Mouse (Mus musculus) lung, postnatal 25 days (tissue): Measurements from ENCODE around the gene Bik.
"Not testable (repeated sequence)": the region's sequence is repeated elsewhere in the genome, so short reads cannot be mapped to it uniquely, and the experiment has no call there.

ENCODE experiments used
- DNase-seq: peaks from one replicate; pipeline ENCODE4 v3.0.0; 2022; ENCODE audit warnings: low spot score

Gene Bik

DNA sequence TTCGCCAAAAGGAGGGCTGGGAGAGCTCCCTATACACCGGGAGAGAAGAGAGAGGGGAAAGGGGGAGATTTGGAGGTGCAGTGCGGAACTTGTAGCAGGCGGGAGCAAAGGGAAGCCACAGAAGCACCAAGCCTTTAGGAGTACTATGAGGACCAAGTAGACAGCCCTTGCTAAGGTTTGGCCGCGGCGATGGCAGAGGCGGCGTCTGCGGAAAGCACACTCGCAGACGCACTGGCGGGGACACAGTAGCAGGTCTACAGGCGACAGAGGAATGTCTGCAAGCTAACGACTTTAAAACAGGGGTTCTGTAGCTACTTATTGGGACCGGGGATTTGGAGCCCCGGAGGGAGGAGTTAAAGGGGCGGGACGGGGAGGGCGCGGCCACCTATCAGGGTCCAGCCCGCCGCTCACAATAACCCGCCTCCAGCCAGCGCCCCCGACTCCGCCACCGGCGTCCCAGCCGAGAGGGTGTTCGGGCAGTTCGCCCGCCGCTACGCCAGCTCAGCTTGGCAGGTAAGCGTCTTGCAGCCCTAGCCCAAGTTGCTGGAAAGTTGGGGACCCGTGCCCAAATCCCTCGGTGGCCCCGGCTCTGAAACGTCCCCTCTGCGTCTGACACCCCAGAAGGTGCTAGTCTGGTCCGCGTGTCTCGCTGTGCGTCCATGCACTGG, at the start of gene Bik:
Gene Bik (plus strand): TSS at position 439 of the 668 bp plus-strand sequence.
- DNase-seq, result peak; percentile 67

DNA sequence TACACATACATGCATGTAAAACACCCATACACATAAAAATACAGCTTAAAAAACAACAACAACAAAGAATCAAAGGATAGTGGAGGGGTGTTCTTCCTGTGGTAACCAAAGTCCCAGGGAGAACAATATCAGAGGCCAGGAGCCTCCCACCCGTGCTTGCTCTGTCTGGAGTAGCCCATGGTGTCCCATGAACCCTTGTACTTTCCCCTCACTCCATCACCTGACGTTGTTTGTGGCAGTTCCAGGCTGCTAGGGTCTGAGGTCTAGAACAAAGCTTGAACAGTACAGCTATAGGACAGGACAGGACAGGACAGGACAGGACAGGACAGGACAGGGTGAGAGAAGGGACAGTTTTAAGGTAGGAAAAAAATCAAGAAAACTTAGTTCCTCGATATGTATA, 48.6 kb upstream of the Bik start:
- no peak for DNase-seq

- no peak for DNase-seq
These were observed 46.8 kb upstream of the Bik start for GRCm38 (mm10) chr15:83479818-83480217.

DNA sequence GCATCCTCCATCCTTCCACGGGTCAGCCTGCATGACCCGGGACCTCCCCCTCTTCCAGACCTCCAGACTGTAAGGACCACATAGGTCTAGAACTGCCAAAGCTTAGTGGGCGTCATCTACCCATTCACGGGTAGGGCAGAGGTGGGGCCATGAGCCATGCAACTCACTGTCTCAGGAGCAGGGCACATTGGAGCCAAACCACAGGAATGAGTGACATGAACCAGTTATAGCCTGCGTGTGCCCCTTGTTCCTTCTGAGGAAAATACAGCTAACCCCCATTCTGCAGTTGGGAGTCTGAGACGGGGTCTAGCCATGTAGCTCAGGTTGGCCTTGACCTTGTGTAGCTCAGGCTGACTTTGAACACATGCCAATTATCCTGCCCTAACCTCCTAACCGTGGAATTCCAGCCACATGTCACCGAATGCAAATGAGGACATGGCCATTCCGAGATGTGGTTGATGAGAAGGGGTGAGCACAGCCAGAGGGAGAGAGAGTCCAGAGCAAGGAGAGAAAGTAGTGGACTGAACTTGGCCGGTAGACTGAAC, 45.4 kb upstream of the Bik start:
- no peak for DNase-seq

DNA sequence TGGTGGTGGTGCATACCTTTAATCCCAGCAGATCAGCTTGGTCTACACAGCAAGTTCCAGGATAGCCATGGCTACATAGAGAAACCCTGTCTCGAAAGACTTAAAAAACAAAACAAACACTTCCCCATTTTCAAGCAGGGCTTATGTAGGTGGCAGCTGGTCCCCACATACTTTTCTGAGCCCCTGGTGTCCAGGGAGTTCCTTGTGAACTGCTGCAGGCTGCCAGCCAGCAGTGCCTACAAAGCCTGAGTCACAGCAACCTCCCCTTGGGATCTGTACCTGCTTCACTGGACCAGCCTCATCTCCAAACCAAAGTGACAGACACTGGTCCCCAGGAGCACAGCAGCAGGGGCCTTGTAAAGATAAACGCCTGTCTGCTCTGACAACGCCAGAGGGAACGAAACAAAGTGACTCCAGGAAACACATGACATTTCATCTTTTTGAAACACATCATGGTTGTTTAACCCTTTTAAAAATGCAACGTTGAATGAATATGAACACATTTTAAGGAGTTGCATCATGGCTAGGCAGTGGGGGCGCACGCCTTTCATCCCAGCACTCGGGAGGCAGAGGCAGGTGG, 43.9 kb upstream of the Bik start:
- no peak for DNase-seq

- no peak for DNase-seq
These were observed 43.2 kb upstream of the Bik start for GRCm38 (mm10) chr15:83483482-83483881.

DNA sequence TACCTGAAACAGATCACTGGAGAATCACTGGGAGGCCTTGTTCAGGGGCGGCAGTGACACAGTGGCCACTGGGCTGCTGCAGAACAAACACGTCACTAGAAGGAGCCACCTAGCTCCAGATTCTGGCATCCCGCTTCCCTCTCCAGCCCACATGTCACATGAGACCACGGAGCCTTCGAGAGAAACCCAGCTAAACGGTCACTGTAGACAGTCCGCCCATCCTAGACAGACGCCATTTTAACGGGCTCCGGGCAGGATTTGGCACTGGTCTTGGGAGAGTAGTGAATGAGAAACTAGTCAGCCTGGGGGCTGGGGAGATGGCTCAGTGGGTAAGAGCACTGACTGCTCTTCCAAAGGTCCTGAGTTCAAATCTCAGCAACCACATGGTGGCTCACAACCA, 42.4 kb upstream of the Bik start:
- DNase-seq, result no peak

DNA sequence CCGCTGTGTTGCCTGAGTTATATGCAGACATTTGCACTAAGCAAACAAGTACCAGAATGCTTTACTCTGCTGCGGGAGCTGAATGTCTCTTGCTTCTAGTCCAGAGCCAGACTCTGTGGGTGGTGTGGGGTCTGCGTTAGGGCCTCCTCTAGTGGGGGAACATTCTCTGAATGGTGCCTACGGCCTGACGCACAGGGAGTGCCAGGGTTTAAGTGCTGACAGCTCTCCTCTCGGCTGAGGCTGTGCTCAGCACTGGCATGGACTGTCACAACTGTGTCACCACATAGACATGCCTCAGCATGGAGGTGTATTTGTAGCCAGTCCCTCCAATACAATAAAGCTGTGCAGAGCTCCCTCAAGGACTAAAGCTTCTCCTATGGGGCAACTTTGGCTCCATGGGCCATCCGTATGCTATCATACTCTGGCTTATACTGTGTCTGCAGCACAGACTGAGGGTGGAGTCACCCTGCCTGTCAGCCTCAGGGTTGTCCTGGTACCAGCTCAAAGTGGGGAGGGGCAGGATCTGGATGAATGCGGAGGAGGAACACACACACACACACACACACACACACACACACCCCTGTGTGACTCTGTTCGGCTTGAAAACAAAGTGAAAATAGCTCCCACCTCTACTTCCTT, 39.1 kb upstream of the Bik start:
- no peak for DNase-seq

DNA sequence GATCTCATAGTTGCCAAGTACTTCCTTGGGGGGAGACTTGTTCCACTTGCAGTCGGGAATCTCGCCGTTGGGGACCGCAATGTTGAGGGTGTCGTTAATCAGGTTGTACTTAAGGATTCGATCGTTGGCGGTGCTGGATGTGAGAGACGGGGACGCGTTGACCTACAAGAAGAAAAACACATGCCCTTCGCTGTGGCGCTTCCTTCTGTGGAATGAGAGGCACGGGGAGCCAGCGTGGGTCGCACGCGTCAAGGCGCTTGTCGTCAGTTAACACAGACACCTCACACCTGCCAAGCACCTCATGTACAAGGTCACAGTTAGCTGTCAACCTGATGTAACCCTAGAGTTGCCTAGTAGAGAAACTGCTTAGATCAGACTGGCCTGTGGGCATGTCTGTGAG, 37.2 kb upstream of the Bik start:
- no peak for DNase-seq

- peak; percentile 35 for DNase-seq
These were observed 34.8 kb upstream of the Bik start for GRCm38 (mm10) chr15:83491891-83492290.

DNA sequence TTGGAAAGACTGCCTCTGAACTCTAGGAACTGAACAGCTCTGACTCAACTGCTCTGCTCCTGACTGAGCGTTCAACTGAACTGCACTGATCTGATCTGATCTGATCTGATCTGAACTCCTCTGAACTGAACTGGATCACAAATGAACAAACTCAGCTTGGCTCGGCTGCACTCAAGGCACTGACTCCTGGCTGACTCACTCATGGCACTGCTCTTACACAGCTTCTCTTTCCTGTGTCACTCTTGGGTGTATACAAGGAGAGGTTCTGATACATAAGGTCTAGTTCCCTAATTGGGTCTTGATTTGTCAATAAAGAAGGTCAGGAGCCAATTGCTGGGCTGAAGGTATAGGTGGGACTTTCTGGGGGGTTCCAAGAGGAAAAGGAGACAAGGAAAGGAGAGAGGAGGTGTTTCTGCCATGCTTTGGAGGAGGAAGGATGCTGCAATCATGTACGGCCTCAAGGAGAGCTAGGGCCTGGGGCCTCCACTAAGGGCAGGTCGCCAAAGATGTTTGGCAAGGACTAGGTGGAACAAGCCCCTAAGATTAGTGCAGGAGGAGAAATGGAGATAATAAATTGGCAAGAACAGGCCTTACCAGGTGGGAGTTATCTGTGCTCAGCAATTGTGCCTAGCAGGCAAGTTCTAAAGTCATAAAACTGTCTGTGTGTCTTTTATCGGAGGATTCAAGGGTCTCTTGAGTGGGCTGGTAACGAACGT, 32.6 kb upstream of the Bik start:
- no peak for DNase-seq

DNA sequence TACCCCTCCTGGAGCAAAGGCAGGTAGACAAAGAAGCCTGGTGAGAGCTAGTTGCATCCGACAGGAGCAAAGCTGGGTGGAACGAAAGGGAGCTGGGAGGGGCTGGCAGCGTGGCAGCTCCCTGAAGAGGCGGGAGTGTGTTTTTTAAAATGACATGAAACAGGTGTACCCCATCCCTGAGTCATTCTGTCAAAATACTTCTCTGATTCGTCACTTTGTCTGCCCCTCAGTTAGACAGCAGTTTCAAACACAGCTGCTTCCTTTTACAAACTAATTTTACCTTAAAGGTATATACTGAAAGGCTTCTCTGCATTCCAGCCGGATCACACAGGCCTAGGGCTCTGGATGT, 32.1 kb upstream of the Bik start:
- DNase-seq, result no peak

GRCm38 (mm10) chr15:83495195-83495594, 31.5 kb upstream of the Bik start:
- no peak for DNase-seq

- DNase-seq, result no peak
These were observed 30.8 kb upstream of the Bik start for GRCm38 (mm10) chr15:83495787-83496367.

GRCm38 (mm10) chr15:83497299-83497698, 29.4 kb upstream of the Bik start:
- DNase-seq, result no peak

DNA sequence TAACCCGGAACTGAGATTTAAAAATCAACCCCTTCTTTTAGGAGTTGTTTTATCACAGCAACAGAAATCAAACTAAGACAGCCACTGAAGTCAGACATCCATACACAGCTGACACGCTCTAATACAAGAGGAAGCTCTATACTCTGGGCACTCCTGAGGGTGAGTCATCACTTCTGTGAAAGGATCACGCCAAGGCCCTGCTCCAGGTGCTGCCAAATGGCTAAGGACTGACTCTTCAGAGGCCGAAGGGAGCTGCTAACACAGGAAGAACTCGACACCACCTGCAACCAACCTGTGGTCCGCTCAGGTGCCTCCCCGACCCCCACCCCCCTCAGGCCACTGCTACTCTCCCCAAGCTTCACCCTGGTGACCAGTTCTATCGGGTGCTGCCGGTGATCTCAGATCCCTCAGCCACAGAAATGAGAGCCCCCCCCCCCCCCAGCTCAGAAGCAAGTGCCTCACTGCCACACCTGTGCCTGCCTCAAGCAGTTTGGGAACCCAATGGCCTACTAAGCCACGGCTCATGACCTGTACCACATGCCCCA, 27.4 kb upstream of the Bik start:
- peak; percentile 50 for DNase-seq

DNA sequence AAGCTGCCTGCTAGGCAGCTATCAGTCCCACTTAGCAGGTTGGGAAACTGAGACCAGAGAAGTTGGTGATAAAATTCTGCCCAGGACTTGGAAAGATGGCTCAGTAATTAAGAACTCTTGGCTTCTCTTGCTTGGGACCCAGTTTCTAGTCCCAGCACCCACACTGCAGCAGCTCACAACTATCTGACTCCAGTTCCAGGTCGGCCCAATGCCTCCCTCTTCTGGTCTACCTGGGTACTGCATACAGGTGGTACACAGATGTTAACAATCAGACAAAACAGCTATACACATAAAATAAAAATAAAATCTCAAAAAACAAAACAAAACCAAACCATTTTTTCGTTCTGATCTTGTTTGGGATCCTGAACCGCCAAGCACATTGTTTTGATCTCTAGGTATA, 26.3 kb upstream of the Bik start:
- peak; percentile 42 for DNase-seq

- not testable (repeated sequence) for DNase-seq
These were observed 25.2 kb upstream of the Bik start for GRCm38 (mm10) chr15:83501483-83501882.

DNA sequence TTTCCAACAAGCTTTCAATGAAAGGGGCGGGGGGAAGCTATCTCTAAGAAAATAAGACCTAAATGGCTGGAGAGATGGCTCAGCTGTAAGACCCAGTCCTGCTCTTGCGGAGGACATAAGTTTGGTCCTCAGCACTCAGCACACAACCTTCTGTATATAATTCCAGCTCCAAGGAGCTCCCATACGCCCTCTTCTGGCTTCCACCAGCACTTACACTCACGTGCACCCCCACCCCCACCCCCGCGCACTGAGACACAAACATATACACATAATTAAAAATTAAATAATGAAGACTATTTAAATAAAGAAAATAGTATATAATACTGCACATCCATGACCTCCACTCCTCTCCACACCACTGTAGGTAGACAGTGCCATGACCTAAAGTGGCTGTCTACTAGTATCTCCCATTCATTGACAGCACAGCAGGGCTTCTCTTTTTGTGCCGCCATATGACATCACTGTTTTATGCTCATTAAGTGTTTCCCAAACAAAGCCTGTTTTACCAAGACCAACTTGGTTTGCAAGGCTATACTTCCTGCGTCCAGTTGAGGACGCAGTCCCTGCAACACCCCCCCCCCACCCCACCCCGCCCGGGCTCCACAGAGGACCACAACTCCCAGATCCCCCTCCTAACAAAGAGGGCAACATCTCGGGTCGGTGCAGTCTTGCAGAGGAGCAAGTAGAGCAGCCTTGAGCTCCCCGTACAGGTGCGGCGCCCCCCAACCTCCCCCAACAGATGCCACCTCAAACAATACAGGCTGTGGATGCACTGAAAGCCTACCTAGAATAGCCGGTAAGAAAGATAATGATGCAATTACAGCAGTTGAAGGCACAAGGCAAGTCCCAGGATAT, 16.5 kb upstream of the Bik start:
- DNase-seq, result no peak

DNA sequence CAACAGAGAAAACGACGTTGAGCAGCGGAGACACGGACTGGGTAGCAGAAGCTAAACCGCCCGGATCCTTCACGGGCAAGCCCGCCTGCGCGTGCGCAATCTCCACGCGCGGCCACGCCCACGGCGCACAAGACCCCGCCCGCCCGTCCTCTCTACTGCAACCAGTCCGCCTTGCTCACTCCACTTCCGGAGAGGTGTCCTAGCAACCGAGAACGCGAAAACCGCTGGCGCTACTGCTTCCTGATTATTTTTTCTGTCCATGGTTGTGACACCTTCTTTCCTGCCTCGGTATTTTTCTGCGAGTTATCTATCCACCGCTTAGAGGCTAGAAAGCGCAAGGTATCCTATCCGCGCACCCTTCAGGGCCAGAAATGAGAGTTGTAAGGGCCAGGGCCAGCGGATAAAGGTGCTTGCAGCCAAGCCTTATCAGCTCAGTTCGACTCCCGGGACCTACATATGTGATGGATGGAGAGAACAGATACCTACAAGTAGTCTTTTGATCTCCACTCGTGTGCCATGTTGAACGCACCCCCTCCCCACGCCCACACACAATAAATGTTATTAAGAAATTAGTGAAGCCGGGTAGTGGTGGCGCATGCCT, 15.8 kb upstream of the Bik start, which contains the start of gene Ttll1:
Gene Ttll1 (minus strand): TSS at position 89 of the 601 bp plus-strand sequence.
- DNase-seq, result peak; percentile 97
